Mouse (Mus musculus): ENCODE measurements at regions not wholly inside any gene's neighbourhood (a gene's known extent, or its start where the extent isn't known, plus 50 kb on each side); places are given as distances from the start of the nearest gene placed in this dataset.
A peak's percentile ranks its signal among the peaks of the same experiment; 100 is the strongest.

GRCm38 (mm10) chr7:34587239-34587638, 69.3 kb downstream of the Kctd15 start:
- Histone ChIP-seq H3K4me1 (ENCODE audit: control insufficient read depth, insufficient read depth, low read length) (no peaks in the 10 kb centered on the region), H3K4me3 (ENCODE audit: low read depth, low read length) (no peak overlapping the region), H3K36me3 (ENCODE audit: control insufficient read depth, insufficient read depth, low read length) (no peaks in the 10 kb centered on the region), H3K27ac (ENCODE audit: low read length) (no peak overlapping the region), H3K27me3 (ENCODE audit: control insufficient read depth, insufficient read depth, low read depth, low read length) (no peaks in the 10 kb centered on the region), H3K9ac (ENCODE audit: low read depth, low read length) (no peak overlapping the region), H3K9me3 (replicated peaks; ENCODE audit: control insufficient read depth, low read length, poor library complexity, severe bottlenecking) (0 out of 2 replicates have a peak, but pooled peaks cover 3% of the 10 kb centered on the region), H3K4me2 (ENCODE audit: low read length) (no peak overlapping the region)
- ATAC-seq = no peak
- 97% methylated on average over 3 of the region's 3 CpGs for WGBS

- Histone ChIP-seq H3K4me3 (ENCODE audit: low read depth, low read length) (no peak overlapping the region), H3K9ac (ENCODE audit: low read depth, low read length) (no peak overlapping the region), H3K4me1 (ENCODE audit: control insufficient read depth, insufficient read depth, low read length) (no peaks in the 10 kb centered on the region), H3K9me3 (replicated peaks; ENCODE audit: control insufficient read depth, low read length, poor library complexity, severe bottlenecking) (0 out of 2 replicates have a peak, but pooled peaks cover 3% of the 10 kb centered on the region), H3K4me2 (ENCODE audit: low read length) (no peak overlapping the region), H3K36me3 (ENCODE audit: control insufficient read depth, insufficient read depth, low read length) (no peaks in the 10 kb centered on the region), H3K27ac (ENCODE audit: low read length) (no peak overlapping the region), H3K27me3 (ENCODE audit: control insufficient read depth, insufficient read depth, low read depth, low read length) (no peaks in the 10 kb centered on the region)
- WGBS = 60% methylated on average over 4 of the region's 4 CpGs
- ATAC-seq = no peak
These were observed 71.1 kb downstream of the Kctd15 start for GRCm38 (mm10) chr7:34585312-34585865.

- no peak overlapping the region for H3K4me3 ChIP-seq (ENCODE audit: low read depth, low read length)
- no peak for ATAC-seq
- H3K36me3 ChIP-seq (ENCODE audit: control insufficient read depth, insufficient read depth, low read length) = no peaks in the 10 kb centered on the region
- H3K9ac ChIP-seq (ENCODE audit: low read depth, low read length) = no peak overlapping the region
- 95% methylated on average over 7 of the region's 7 CpGs for WGBS
- H3K4me2 ChIP-seq (ENCODE audit: low read length) = no peak overlapping the region
- H3K27me3 ChIP-seq (ENCODE audit: control insufficient read depth, insufficient read depth, low read depth, low read length) = no peaks in the 10 kb centered on the region
- no peak overlapping the region for H3K27ac ChIP-seq (ENCODE audit: low read length)
- 0 out of 2 replicates have a peak, but pooled peaks cover 3% of the 10 kb centered on the region for H3K9me3 ChIP-seq (replicated peaks; ENCODE audit: control insufficient read depth, low read length, poor library complexity, severe bottlenecking)
- H3K4me1 ChIP-seq (ENCODE audit: control insufficient read depth, insufficient read depth, low read length) = no peaks in the 10 kb centered on the region
These were observed 71.7 kb downstream of the Kctd15 start for GRCm38 (mm10) chr7:34584870-34585269.

- no peaks in the 10 kb centered on the region for H3K36me3 ChIP-seq (ENCODE audit: control insufficient read depth, insufficient read depth, low read length)
- WGBS = 95% methylated on average over 9 of the region's 9 CpGs
These were observed 75.7 kb downstream of the Kctd15 start for GRCm38 (mm10) chr7:34580866-34581265.

GRCm38 (mm10) chr7:34571295-34571694, 85.2 kb downstream of the Kctd15 start:
- Histone ChIP-seq H3K9ac (ENCODE audit: low read depth, low read length) (no peak overlapping the region; the same call in 1 of the 2 replicates), H3K36me3 (ENCODE audit: control insufficient read depth, insufficient read depth, low read length) (no peaks in the 10 kb centered on the region), H3K4me1 (ENCODE audit: control insufficient read depth, insufficient read depth, low read length) (peaks cover 18% of the 10 kb centered on the region), H3K4me3 (ENCODE audit: low read depth, low read length) (no peak overlapping the region), H3K27ac (ENCODE audit: low read length) (no peak overlapping the region), H3K9me3 (replicated peaks; ENCODE audit: control insufficient read depth, low read length, poor library complexity, severe bottlenecking) (no peaks in the 10 kb centered on the region), H3K4me2 (ENCODE audit: low read length) (no peak overlapping the region; the same call in 1 of the 2 replicates), H3K27me3 (ENCODE audit: control insufficient read depth, insufficient read depth, low read depth, low read length) (no peaks in the 10 kb centered on the region)
- 44% methylated on average over 10 of the region's 10 CpGs for WGBS
- 0 out of 2 replicates have a peak, but pooled peaks have one; percentile 44 for ATAC-seq

More at GRCm38 (mm10) chr7:34580866-34581265, 75.7 kb downstream of the Kctd15 start:
- Histone ChIP-seq H3K27me3 (ENCODE audit: control insufficient read depth, insufficient read depth, low read depth, low read length) (no peaks in the 10 kb centered on the region), H3K4me2 (ENCODE audit: low read length) (no peak overlapping the region), H3K4me3 (ENCODE audit: low read depth, low read length) (no peak overlapping the region), H3K4me1 (ENCODE audit: control insufficient read depth, insufficient read depth, low read length) (no peaks in the 10 kb centered on the region), H3K9me3 (replicated peaks; ENCODE audit: control insufficient read depth, low read length, poor library complexity, severe bottlenecking) (no peaks in the 10 kb centered on the region), H3K9ac (ENCODE audit: low read depth, low read length) (no peak overlapping the region), H3K27ac (ENCODE audit: low read length) (no peak overlapping the region)
- no peak for ATAC-seq

GRCm38 (mm10) chr7:34570114-34571065, 86.1 kb downstream of the Kctd15 start:
- H3K36me3 ChIP-seq (ENCODE audit: control insufficient read depth, insufficient read depth, low read length) = no peaks in the 10 kb centered on the region
- H3K9me3 ChIP-seq (replicated peaks; ENCODE audit: control insufficient read depth, low read length, poor library complexity, severe bottlenecking) = no peaks in the 10 kb centered on the region
- under 1% methylated on average over 43 of the region's 43 CpGs for WGBS
- H3K4me2 ChIP-seq (ENCODE audit: low read length) = peak overlapping the region; percentile 64
- H3K4me1 ChIP-seq (ENCODE audit: control insufficient read depth, insufficient read depth, low read length) = peaks cover 18% of the 10 kb centered on the region
- peak; percentile 82 for ATAC-seq
- H3K4me3 ChIP-seq (ENCODE audit: low read depth, low read length) = peak overlapping the region; percentile 32
- no peaks in the 10 kb centered on the region for H3K27me3 ChIP-seq (ENCODE audit: control insufficient read depth, insufficient read depth, low read depth, low read length)
- peak overlapping the region; percentile 52 for H3K9ac ChIP-seq (ENCODE audit: low read depth, low read length)
- peak overlapping the region; percentile 47 for H3K27ac ChIP-seq (ENCODE audit: low read length)

GRCm38 (mm10) chr7:34569747-34570113, 86.8 kb downstream of the Kctd15 start:
- peak overlapping the region; percentile 64 for H3K4me2 ChIP-seq (ENCODE audit: low read length)
- H3K4me3 ChIP-seq (ENCODE audit: low read depth, low read length) = peak overlapping the region; percentile 32; the same call in 1 of the 2 replicates
- H3K27me3 ChIP-seq (ENCODE audit: control insufficient read depth, insufficient read depth, low read depth, low read length) = no peaks in the 10 kb centered on the region
- H3K9me3 ChIP-seq (replicated peaks; ENCODE audit: control insufficient read depth, low read length, poor library complexity, severe bottlenecking) = no peaks in the 10 kb centered on the region
- ATAC-seq = peak; percentile 31; the same call in 1 of the 2 replicates
- peaks cover 18% of the 10 kb centered on the region for H3K4me1 ChIP-seq (ENCODE audit: control insufficient read depth, insufficient read depth, low read length)
- peak overlapping the region; percentile 52 for H3K9ac ChIP-seq (ENCODE audit: low read depth, low read length)
- H3K27ac ChIP-seq (ENCODE audit: low read length) = no peak overlapping the region
- H3K36me3 ChIP-seq (ENCODE audit: control insufficient read depth, insufficient read depth, low read length) = no peaks in the 10 kb centered on the region
- 11% methylated on average over 8 of the region's 8 CpGs for WGBS

- peaks cover 18% of the 10 kb centered on the region for H3K4me1 ChIP-seq (ENCODE audit: control insufficient read depth, insufficient read depth, low read length)
- H3K4me2 ChIP-seq (ENCODE audit: low read length) = no peak overlapping the region
- WGBS = 82% methylated on average over 5 of the region's 5 CpGs
- no peak for ATAC-seq
- no peak overlapping the region for H3K27ac ChIP-seq (ENCODE audit: low read length)
- H3K9me3 ChIP-seq (replicated peaks; ENCODE audit: control insufficient read depth, low read length, poor library complexity, severe bottlenecking) = no peaks in the 10 kb centered on the region
- H3K36me3 ChIP-seq (ENCODE audit: control insufficient read depth, insufficient read depth, low read length) = no peaks in the 10 kb centered on the region
- H3K27me3 ChIP-seq (ENCODE audit: control insufficient read depth, insufficient read depth, low read depth, low read length) = no peaks in the 10 kb centered on the region
- no peak overlapping the region for H3K9ac ChIP-seq (ENCODE audit: low read depth, low read length)
- no peak overlapping the region for H3K4me3 ChIP-seq (ENCODE audit: low read depth, low read length)
These were observed 89.0 kb downstream of the Kctd15 start for GRCm38 (mm10) chr7:34567575-34567974.

- no peaks in the 10 kb centered on the region for H3K4me1 ChIP-seq (ENCODE audit: control insufficient read depth, insufficient read depth, low read length)
- H3K4me3 ChIP-seq (ENCODE audit: low read depth, low read length) = no peak overlapping the region
- H3K9ac ChIP-seq (ENCODE audit: low read depth, low read length) = no peak overlapping the region
- no peak overlapping the region for H3K27ac ChIP-seq (ENCODE audit: low read length)
- no peaks in the 10 kb centered on the region for H3K9me3 ChIP-seq (replicated peaks; ENCODE audit: control insufficient read depth, low read length, poor library complexity, severe bottlenecking)
- 91% methylated on average over 2 of the region's 2 CpGs for WGBS
- H3K27me3 ChIP-seq (ENCODE audit: control insufficient read depth, insufficient read depth, low read depth, low read length) = no peaks in the 10 kb centered on the region
- ATAC-seq = no peak
- no peak overlapping the region for H3K4me2 ChIP-seq (ENCODE audit: low read length)
- no peaks in the 10 kb centered on the region for H3K36me3 ChIP-seq (ENCODE audit: control insufficient read depth, insufficient read depth, low read length)
These were observed 94.4 kb downstream of the Kctd15 start for GRCm38 (mm10) chr7:34562160-34562559.

All from midbrain, embryonic 16.5 days (tissue).